Mouse (Mus musculus) cerebellum, adult 2 months (tissue): ENCODE data around the gene Ankrd12.

Experiments
- CTCF ChIP-seq: fragments of 200-500 bp; IDR thresholded peaks from 2 replicates; pipeline ENCODE4 v1.5.1; 2011; ENCODE audit warnings: low read depth, mild to moderate bottlenecking, control low read depth, low read length, moderate library complexity, borderline replicate concordance; ENCODE audit not compliant: insufficient read depth
- POLR2A ChIP-seq: fragments of 200-500 bp; IDR thresholded peaks from 2 replicates; pipeline ENCODE4 v1.6.1; 2011; ENCODE audit warnings: low read length, control low read depth, borderline replicate concordance; ENCODE audit not compliant: insufficient read depth

GRCm38 (mm10) chr17:65988151-65988820 lies 88.6 kb downstream of the Ankrd12 start:
- no peak for TF ChIP-seq CTCF
- TF ChIP-seq POLR2A, result no peak
